In genomic region chr6:124770511-124770910, GRCm38 (mm10) we compare ENCODE assay signal across 30 mouse cellular contexts. TPM values are rescaled to one million over a fixed set of nuclear protein-coding genes. Genes with fewer than 3 reads are reported as not detected.
DNase-seq lines count a peak whose midpoint lies in the region; ATAC-seq and TF ChIP-seq lines count a peak whose summit lies in the region.
"Had no signal": no experiment of that assay in that cellular context is flagged by ENCODE, and none has a peak within 500 bp of the region (broad histone marks: within the 10 kb centered on the region; RNA-seq: fewer than 3 reads in every experiment).

No protein-coding gene starts in this region.

- intact Hi-C loops in left cerebral cortex, adult 2 months (cut with DNase I) = no loop called here

- no peak for ATAC-seq in hindbrain, embryonic 16.5 days
- ATAC-seq: liver, embryonic 12.5 days had no signal

- 27% methylated on average over 15 of the region's 15 CpGs for WGBS in cerebellum, adult 2 months
- WGBS in hindbrain, embryonic 10.5 days = 87% methylated on average over 15 of the region's 15 CpGs
- 86% methylated on average over 15 of the region's 15 CpGs for WGBS in hindbrain, embryonic 16.5 days

- TF ChIP-seq CTCF in cerebellum, adult 2 months (IDR thresholded peaks at IDR 0.05; ENCODE audit: borderline replicate concordance, insufficient read depth, low read depth, low read length) = no peak
- no peak for TF ChIP-seq CTCF in left cerebral cortex, adult 2 months (IDR thresholded peaks at IDR 0.05)

- peak overlapping the region; percentile 3 for H3K4me3 ChIP-seq in cerebellum, adult 2 months (replicated peaks; ENCODE audit: insufficient read depth, low read depth, low read length)
- no peak overlapping the region for H3K4me3 ChIP-seq in hindbrain, embryonic 10.5 days
- H3K4me3 ChIP-seq in hindbrain, embryonic 16.5 days (ENCODE audit: low read length) = no peak overlapping the region
- H3K4me3 ChIP-seq in myocyte = peak overlapping the region; percentile 47
- no peak overlapping the region for H3K4me3 ChIP-seq in left cerebral cortex, adult 2 months

- peak; percentile 17; the same call in 1 of the 2 replicates for TF ChIP-seq POLR2A in cerebellum, adult 2 months (IDR thresholded peaks at IDR 0.05; ENCODE audit: borderline replicate concordance, insufficient read depth, low read length)
- no peak for TF ChIP-seq POLR2A in myocyte (IDR thresholded peaks at IDR 0.05; ENCODE audit: insufficient read length, low read depth)

- H3K27me3 ChIP-seq in cerebellum, adult 2 months (ENCODE audit: control insufficient read depth, insufficient read depth, low read length) = no peaks in the 10 kb centered on the region
- peaks cover 72% of the 10 kb centered on the region for H3K27me3 ChIP-seq in hindbrain, embryonic 10.5 days (ENCODE audit: insufficient read depth, poor library complexity, severe bottlenecking)
- no peaks in the 10 kb centered on the region for H3K27me3 ChIP-seq in hindbrain, embryonic 16.5 days (replicated peaks; ENCODE audit: control insufficient read depth, insufficient read depth, low read length)
- no peaks in the 10 kb centered on the region for H3K27me3 ChIP-seq in myocyte (ENCODE audit: control insufficient read depth, insufficient read depth, insufficient read length)

- no peak overlapping the region for H3ac ChIP-seq in myocyte (ENCODE audit: control insufficient read depth, insufficient read length)

- no peak overlapping the region for H3K9ac ChIP-seq in hindbrain, embryonic 16.5 days (ENCODE audit: low read depth, low read length)
- H3K9ac ChIP-seq: liver, embryonic 12.5 days had no signal

- peak; percentile 60 for DNase-seq in cerebellum, adult 2 months
- no peak for DNase-seq in cerebellum, adult 8-10 months
- no peak for DNase-seq in hindbrain, embryonic 10.5 days (ENCODE audit: low spot score)
- peak; percentile 31 to 36 for DNase-seq in cerebellum, postnatal 14 days
- DNase-seq in left cerebral cortex, adult 2 months (ENCODE audit: extremely low spot score in 1 of 2, low spot score in 2 of 2) = no peak
- DNase-seq: adrenal gland, adult 2 months; gastrocnemius, postnatal 25 days; heart, adult 18-20 months; kidney, adult 8-10 months; kidney, postnatal 10 days; lung, adult 2 months; lung, postnatal 14 days; right cerebral cortex, postnatal 25 days; spleen, adult 18-20 months had no signal

- H3K27ac ChIP-seq in cerebellum, adult 2 months (ENCODE audit: insufficient read depth, low read length) = peak overlapping the region; percentile 98
- 0 out of 2 replicates have a peak overlapping the region, but pooled peaks have one; percentile 82 for H3K27ac ChIP-seq in hindbrain, embryonic 10.5 days
- H3K27ac ChIP-seq in hindbrain, embryonic 16.5 days (ENCODE audit: low read depth, low read length) = no peak overlapping the region
- no peak overlapping the region for H3K27ac ChIP-seq in left cerebral cortex, adult 2 months
- H3K27ac ChIP-seq: embryonic facial prominence, embryonic 12.5 days; hindbrain, embryonic 14.5 days; intestine, embryonic 15.5 days; limb, embryonic 13.5 days; liver, embryonic 12.5 days; midbrain, embryonic 12.5 days had no signal

- no peaks in the 10 kb centered on the region for H3K79me2 ChIP-seq in myocyte (ENCODE audit: control insufficient read depth, insufficient read depth)

- no peak overlapping the region for H3K4me2 ChIP-seq in hindbrain, embryonic 16.5 days (ENCODE audit: low read length)
- peak overlapping the region; percentile 89 for H3K4me2 ChIP-seq in myocyte (ENCODE audit: low read depth)

- no peaks in the 10 kb centered on the region for H3K9me3 ChIP-seq in hindbrain, embryonic 10.5 days
- no peaks in the 10 kb centered on the region for H3K9me3 ChIP-seq in hindbrain, embryonic 16.5 days (ENCODE audit: control insufficient read depth, low read length)
- H3K9me3 ChIP-seq: embryonic facial prominence, embryonic 12.5 days; G1E; intestine, embryonic 15.5 days; limb, embryonic 13.5 days; liver, embryonic 12.5 days; midbrain, embryonic 12.5 days had no signal

- H3K4me1 ChIP-seq in cerebellum, adult 2 months (ENCODE audit: control insufficient read depth, insufficient read depth, low read length) = peaks cover 21% of the 10 kb centered on the region
- H3K4me1 ChIP-seq in hindbrain, embryonic 10.5 days (replicated peaks) = peaks cover 43% of the 10 kb centered on the region
- H3K4me1 ChIP-seq in hindbrain, embryonic 16.5 days (ENCODE audit: control insufficient read depth, insufficient read depth, low read depth, low read length) = peaks cover 20% of the 10 kb centered on the region

- H3K36me3 ChIP-seq in hindbrain, embryonic 10.5 days = no peaks in the 10 kb centered on the region
- 0 out of 2 replicates have a peak, but pooled peaks cover 2% of the 10 kb centered on the region for H3K36me3 ChIP-seq in hindbrain, embryonic 16.5 days (ENCODE audit: control insufficient read depth, insufficient read depth, low read length)
- H3K36me3 ChIP-seq in myocyte (ENCODE audit: control insufficient read depth, insufficient read depth) = no peaks in the 10 kb centered on the region
- H3K36me3 ChIP-seq: embryonic facial prominence, embryonic 12.5 days; G1E; intestine, embryonic 15.5 days; limb, embryonic 13.5 days; liver, embryonic 12.5 days; midbrain, embryonic 12.5 days had no signal

TF ChIP-seq in myocyte, 11 proteins besides CTCF, POLR2A, EP300 and RAD21:
- TF ChIP-seq USF1 (IDR thresholded peaks at IDR 0.05; ENCODE audit: low read depth) (no peak), POLR2AphosphoS2 (IDR thresholded peaks at IDR 0.05; ENCODE audit: insufficient read length, low read depth) (no peak), REST (IDR thresholded peaks at IDR 0.05; ENCODE audit: insufficient read depth, insufficient read length) (no peak), E2F4 (IDR thresholded peaks at IDR 0.05; ENCODE audit: insufficient read depth) (no peak), MAX (IDR thresholded peaks at IDR 0.05; ENCODE audit: low read depth) (no peak), TCF12 (IDR thresholded peaks at IDR 0.05; ENCODE audit: insufficient read depth, poor library complexity, severe bottlenecking) (no peak), MYOD1 (IDR thresholded peaks at IDR 0.05; ENCODE audit: control insufficient read depth in 1 of 3, insufficient read length in 2 of 3, low read depth in 2 of 3) (no peak), MYOG (IDR thresholded peaks at IDR 0.05; ENCODE audit: control insufficient read depth in 1 of 3, insufficient read depth in 1 of 3, insufficient read length in 2 of 3, low read depth in 2 of 3) (no peak), TCF3 (IDR thresholded peaks at IDR 0.05; ENCODE audit: insufficient read length, low read depth) (no peak)

RNA-seq across cellular contexts. Expression of gene Eno2, which starts 1.0 kb away (rescaled TPM):
- 888 and 918 TPM in 2 replicates for polyA plus RNA-seq in cerebellum, adult 2 months (2012; rRNA removed)
- 3.4 and 5.4 TPM in 2 replicates for polyA plus RNA-seq in hindbrain, embryonic 10.5 days (2016; fragmentation: Nextera tagmentation; extraction: Ambion mirVana)
- polyA plus RNA-seq in hindbrain, embryonic 16.5 days (2015; fragmentation: Nextera tagmentation; extraction: Ambion mirVana) = 192 and 210 TPM in 2 replicates
- 19.5 TPM for polyA plus RNA-seq in myocyte (2012; fragmentation: generic; extraction: Trizol)
- 1,000 to 10,000 TPM; 1,064 to 1,067 TPM for total RNA-seq in left cerebral cortex, adult 2 months (2021)
- total RNA-seq: megakaryocyte progenitor cell, adult 5-6 weeks; monocyte, adult 5-6 weeks had no signal

RNA-seq across cellular contexts. Expression of gene Lrrc23, which starts 9.0 kb away (rescaled TPM):
- 4.9 and 6.7 TPM in 2 replicates for polyA plus RNA-seq in cerebellum, adult 2 months (2012; rRNA removed)
- 2.5 and 4.8 TPM in 2 replicates for polyA plus RNA-seq in hindbrain, embryonic 10.5 days (2016; fragmentation: Nextera tagmentation; extraction: Ambion mirVana)
- polyA plus RNA-seq in hindbrain, embryonic 16.5 days (2015; fragmentation: Nextera tagmentation; extraction: Ambion mirVana) = 4.0 and 5.3 TPM in 2 replicates
- polyA plus RNA-seq in myocyte (2012; fragmentation: generic; extraction: Trizol) = 0.13 TPM
- total RNA-seq in left cerebral cortex, adult 2 months (2021) = 1 to 10 TPM; 1.6 to 1.9 TPM
- total RNA-seq: heart, postnatal 25 days; monocyte, adult 5-6 weeks had no signal
- polyA plus RNA-seq: G1E; liver, embryonic 12.5 days had no signal

RNA-seq across cellular contexts. Expression of gene Atn1, which starts 14.2 kb away (rescaled TPM):
- polyA plus RNA-seq in cerebellum, adult 2 months (2012; rRNA removed) = 83.5 and 90.3 TPM in 2 replicates
- 11.2 and 13.0 TPM in 2 replicates for polyA plus RNA-seq in hindbrain, embryonic 10.5 days (2016; fragmentation: Nextera tagmentation; extraction: Ambion mirVana)
- polyA plus RNA-seq in hindbrain, embryonic 16.5 days (2015; fragmentation: Nextera tagmentation; extraction: Ambion mirVana) = 24.7 and 28.5 TPM in 2 replicates
- 39.4 TPM for polyA plus RNA-seq in myocyte (2012; fragmentation: generic; extraction: Trizol)
- total RNA-seq in left cerebral cortex, adult 2 months (2021) = 100 to 1,000 TPM; 170 to 181 TPM

RNA-seq across cellular contexts. Expression of gene Gm45234, which starts 14.7 kb away (rescaled TPM):
- not detected in 2 replicates for polyA plus RNA-seq in cerebellum, adult 2 months (2012; rRNA removed)
- polyA plus RNA-seq in hindbrain, embryonic 10.5 days (2016; fragmentation: Nextera tagmentation; extraction: Ambion mirVana) = not detected in 2 replicates
- polyA plus RNA-seq in hindbrain, embryonic 16.5 days (2015; fragmentation: Nextera tagmentation; extraction: Ambion mirVana) = not detected in 2 replicates
- not detected for polyA plus RNA-seq in myocyte (2012; fragmentation: generic; extraction: Trizol)
- total RNA-seq in left cerebral cortex, adult 2 months (2021) = not detected
- total RNA-seq: adrenal gland, adult 2 months; G1E; heart, adult 18-20 months; left cerebral cortex, postnatal 10 days; megakaryocyte progenitor cell, adult 5-6 weeks had no signal
- polyA plus RNA-seq: adrenal gland, adult 2 months; embryonic facial prominence, embryonic 12.5 days; forebrain, embryonic 11.5 days; G1E; hindbrain, embryonic 14.5 days; intestine, embryonic 15.5 days; limb, embryonic 13.5 days; liver, embryonic 12.5 days; midbrain, embryonic 12.5 days; neural tube, embryonic 11.5 days; urinary bladder, adult 2 months had no signal

RNA-seq across cellular contexts. Expression of gene Grcc10, which starts 29.3 kb away (rescaled TPM):
- polyA plus RNA-seq in cerebellum, adult 2 months (2012; rRNA removed) = 320 and 329 TPM in 2 replicates
- polyA plus RNA-seq in hindbrain, embryonic 10.5 days (2016; fragmentation: Nextera tagmentation; extraction: Ambion mirVana) = 446 and 555 TPM in 2 replicates
- 587 and 645 TPM in 2 replicates for polyA plus RNA-seq in hindbrain, embryonic 16.5 days (2015; fragmentation: Nextera tagmentation; extraction: Ambion mirVana)
- polyA plus RNA-seq in myocyte (2012; fragmentation: generic; extraction: Trizol) = 287 TPM
- 100 to 1,000 TPM; 298 to 309 TPM for total RNA-seq in left cerebral cortex, adult 2 months (2021)

Comparison
In these comparisons a context has a peak if more than half of its experiments do, and no peak if none do; other contexts are left out.
1. DNase-seq: peak in cerebellum, adult 2 months (2 of 2) and cerebellum, postnatal 14 days (2 of 2); none in cerebellum, adult 8-10 months (single experiment), hindbrain, embryonic 10.5 days (single experiment) and left cerebral cortex, adult 2 months (0 of 2).
2. H3K27ac ChIP-seq: peak in cerebellum, adult 2 months (single experiment) and hindbrain, embryonic 10.5 days (single experiment); none in hindbrain, embryonic 16.5 days (single experiment) and left cerebral cortex, adult 2 months (single experiment).
3. H3K4me3 ChIP-seq: peak in cerebellum, adult 2 months (single experiment) and myocyte (single experiment); none in hindbrain, embryonic 10.5 days (single experiment), hindbrain, embryonic 16.5 days (single experiment) and left cerebral cortex, adult 2 months (single experiment).